Mouse (Mus musculus) CD4-positive, CD25-positive, alpha-beta regulatory T cell, adult 2 months (primary cell): ENCODE measurements at regions not wholly inside any gene's neighbourhood (a gene's known extent, or its start where the extent isn't known, plus 50 kb on each side); places are given as distances from the start of the nearest gene placed in this dataset.

ENCODE experiments used
- DNase-seq: peaks from one replicate; pipeline ENCODE4 v3.0.0-alpha.2; 2012; ENCODE audit warnings: low read depth, low spot score

DNA sequence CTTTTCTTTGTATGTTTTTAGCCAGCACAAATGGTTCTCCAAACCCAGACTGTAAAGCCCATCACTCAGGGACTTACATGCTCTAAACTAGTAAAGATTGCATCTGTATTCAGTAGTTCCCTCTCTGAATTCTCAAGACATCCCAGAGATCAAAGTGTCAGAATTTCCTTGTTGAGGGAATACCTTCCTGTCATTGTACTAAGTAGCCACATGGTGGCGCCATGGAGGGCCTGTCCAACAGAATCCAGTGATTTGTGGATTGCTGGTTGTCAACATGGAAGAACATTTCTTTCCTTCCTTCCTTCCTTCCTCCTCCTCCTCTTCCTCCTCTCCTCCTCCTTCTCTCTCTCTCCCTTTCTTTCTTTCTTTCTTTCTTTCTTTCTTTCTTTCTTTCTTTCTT, 93.6 kb upstream of the Trpm1 start:
- DNase-seq = peak; percentile 73

DNA sequence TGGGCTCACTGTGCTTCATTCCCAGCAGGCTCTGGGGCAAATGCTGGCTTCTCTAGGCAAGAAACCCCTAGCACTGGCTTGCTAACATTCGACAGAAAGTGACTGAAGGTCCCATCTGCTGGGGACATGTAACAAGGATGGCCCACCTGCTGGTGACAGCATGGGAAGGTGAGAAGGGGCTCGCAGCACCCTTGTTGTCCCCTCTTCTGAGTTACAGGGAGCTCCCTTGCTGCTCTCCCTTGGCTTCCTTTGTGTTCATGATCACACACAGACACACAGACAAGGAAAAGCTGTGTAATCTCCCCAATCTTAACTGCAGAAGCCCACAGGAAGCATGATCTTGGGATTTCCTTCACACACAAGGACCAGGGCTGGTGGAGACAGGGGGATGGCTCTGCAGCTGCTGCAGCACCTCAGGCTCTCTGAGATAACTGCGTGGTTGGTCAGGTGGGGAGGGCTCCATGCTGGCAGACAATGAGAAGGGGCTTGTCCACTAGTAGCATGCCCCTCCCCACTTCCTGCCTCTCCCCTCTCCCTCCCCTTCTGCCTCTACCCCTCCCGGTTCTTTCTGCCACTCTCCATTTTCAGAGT, 95.3 kb upstream of the Trpm1 start:
- peak; percentile 40 for DNase-seq

DNA sequence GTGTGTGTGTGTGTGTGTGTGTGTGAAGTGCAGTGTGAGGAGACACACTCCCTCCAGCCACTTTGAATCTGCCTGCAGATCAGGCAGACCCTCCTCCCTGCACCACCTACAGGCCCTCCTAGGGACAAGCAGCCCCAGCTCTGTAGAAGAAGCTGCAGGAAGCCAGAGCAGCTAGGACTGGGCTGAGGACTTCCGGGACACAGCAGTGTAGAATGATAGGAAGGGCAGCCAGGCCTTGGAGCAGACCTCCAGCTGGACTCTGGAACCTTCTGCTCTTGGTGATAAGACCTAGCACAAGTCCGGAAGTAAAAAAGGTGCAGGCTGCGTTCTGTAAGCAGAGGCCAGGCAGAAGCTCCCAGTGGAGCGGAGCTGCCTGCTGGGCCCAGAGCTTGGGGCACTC, 95.8 kb upstream of the Trpm1 start:
- DNase-seq = peak; percentile 75

DNA sequence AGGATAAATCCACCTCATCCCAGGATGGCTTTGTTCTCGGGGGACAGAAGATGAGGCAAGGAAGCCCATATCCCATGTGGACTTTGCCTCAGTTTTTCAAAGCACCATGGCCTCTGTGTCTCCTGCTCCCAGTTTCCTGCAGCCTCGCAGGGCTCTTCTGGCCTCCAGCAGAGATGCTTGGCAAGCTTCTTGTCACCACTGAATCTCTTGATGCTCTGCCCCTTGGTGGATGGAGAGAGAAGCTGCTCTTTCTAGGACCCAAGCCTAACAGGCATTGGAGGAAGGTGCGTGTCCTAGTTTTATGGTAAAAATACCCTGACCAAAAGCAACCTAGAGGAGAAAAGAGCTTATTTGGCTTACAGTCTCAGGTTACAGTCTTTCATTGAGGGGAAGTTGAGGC, 97.1 kb upstream of the Trpm1 start:
- no peak for DNase-seq

DNA sequence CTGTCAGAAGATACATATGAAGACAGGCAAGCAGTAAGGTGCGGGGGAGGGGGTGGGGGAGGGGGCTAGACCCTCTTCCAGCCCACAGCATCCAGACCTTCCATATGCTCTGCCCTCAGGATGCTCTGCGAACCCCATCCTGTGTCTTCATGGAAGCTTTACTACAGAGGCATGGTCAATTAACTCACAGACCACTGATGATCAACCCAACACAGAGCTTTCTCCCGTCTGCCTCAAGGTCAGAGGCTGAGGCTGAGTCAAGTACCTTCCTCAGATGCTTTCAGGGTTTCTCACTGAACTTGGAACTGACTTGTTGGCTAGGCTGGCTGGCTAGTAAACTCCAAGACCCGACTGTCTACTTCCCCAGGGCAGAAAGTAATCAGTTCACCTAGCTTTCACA, 98.6 kb upstream of the Trpm1 start:
- DNase-seq = no peak

DNA sequence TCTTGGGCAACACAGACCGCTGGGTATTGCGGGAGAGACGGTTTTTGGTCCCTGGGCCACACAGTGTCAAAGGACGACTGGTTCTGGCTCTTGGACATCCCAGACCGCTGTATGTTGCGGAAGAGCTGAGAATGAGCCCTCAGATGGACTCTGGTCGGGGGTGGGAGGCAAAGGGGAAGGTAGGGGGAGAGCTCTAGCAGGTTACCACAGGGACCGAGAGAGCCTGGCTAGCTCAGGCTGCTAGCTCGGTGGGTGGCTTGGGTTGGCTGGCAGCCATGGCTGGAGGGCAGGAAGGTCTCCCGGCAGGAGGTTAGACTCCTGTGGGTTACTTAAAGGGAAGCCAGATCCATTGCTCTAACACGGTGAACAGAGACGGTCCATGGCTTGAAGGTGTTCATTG, 99.9 kb upstream of the Trpm1 start:
- DNase-seq = no peak

DNA sequence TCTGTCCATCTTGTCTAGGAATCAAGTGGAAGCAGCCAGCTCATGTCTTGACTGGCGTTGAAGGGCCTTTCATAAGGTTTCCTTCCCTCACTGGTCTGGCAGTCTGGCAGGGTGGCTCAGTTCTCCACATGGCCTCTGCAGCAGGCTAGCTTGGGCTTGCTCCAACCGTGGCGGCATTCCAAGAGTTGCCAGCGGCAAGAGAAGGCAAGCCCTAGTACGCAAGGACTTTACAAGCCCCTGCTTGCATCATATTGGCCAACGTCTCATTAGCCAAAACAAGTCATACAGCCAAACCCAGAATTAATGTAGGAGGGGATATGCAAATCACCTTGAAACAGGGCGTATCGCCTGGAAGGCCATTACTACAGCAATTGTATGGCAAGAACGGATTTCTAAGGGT, 101.2 kb upstream of the Trpm1 start:
- no peak for DNase-seq

DNA sequence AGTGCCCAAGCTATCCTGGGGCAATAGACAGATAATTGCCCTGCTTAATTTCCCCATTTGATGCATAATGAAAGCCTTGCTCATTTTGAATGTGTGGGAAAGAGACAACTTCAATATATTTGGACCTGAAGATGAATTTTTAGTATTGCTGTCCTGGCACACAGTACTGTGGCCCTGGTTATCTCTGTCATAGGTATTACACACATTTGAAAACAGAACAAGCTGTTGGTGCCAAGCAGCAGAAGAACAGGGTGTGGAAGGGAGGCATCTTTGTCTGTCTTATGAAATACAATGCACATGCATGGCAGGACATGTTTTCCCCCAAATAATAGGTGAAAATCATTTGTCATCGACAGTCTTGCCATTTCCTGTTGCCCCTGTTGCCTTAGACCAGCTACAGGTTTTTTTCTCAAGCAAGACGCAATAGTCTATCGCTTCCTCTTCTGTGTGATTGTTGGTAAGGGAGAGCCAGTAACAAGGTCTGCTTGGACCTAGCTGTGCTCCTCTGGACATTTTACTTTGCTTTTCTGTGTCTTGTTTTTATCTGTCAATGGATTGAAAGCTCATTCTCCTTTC, 102.7 kb upstream of the Trpm1 start:
- DNase-seq = no peak

DNA sequence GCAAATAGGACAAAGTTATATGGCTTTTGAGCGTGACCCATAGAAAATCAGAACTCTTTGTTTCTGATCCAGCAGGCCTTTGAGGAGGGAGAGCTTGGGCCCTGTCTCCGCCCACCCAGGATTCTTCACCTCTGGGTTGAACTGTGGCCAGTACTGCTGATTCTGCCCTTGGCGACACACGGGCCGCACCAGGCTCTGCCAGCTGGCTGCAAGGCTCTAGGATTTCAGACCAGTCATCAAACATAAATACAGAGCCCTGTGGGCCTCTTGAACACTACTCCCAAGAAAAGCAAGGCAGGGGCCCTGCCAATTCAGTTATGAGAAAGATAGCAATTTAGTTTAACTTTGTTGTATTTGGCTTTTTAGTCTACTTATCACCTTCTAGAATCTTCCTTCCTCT, 103.4 kb upstream of the Trpm1 start:
- no peak for DNase-seq

DNA sequence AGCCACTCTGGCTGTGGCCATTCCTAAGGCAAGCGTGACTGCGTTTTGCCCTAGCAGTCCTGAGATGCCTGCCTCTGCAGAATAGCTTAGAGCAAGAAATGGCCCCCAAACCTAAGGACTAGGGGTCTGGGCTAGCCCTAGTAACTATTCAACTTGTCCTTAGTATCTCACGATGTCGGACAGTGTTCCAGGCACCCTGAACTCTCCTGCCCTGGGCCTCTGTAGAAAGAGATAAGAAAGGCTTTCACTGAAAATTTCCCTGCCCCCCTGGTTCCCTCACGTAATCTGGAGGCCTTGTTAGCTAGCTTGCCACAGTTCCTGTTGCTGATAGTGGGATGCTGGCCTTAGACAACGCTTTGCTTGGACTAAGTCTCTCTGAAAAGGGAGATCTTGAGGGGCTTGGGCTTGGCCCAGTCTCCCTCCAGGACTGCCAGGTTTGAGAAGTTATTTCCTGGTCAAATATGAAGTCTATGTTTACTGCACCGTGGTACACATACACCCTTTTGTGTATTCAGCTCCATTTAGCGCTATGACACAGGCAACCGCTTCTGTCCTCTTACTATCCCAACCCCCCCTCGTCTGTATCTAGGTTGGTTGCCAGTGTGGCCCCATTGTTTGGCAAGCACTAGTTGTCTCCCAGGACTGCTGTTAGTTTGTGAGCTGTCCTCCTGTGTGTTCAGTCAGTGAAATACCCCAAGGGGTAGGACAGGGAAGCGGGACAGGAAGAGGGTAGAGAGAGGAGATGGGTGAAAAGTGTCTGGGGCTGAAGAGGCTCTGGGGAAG, 104.3 kb upstream of the Trpm1 start:
- peak; percentile 35 for DNase-seq

DNA sequence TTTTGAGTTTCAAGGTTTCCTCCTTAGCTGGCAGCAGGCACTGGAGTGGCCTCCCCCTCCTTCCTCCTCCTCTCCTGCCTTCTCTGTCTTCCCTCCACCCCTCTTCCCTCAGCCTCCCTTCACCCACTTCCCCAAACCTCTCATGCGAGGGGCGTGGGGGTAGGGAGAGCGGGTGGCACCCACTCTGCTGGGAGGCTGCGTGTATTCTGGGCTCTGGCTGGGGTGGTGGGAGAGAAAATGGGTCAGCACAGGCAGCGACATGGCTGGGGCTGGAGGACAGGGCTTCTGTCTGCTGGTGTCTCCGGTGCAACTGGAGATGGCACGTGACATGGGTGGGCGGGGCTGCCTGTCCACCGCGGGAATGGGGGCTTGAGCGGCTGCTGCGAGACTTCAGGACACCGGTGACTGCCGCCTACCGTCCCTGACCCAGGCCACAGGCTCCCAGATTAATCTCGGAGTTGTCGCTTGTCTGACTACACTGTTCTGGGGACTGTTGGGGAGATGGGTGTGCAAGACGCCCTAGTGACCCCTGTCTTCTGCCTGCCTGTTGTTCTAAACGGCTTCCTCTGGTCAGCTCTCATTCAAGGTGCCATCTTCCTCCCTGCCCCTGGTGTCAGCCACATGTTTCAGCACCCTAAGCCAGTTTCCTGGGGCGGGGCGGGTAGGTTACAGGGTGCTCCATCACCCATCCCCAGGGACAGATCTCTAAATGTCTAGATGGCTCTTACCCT, 105.0 kb upstream of the Trpm1 start:
- peak; percentile 67 for DNase-seq

DNA sequence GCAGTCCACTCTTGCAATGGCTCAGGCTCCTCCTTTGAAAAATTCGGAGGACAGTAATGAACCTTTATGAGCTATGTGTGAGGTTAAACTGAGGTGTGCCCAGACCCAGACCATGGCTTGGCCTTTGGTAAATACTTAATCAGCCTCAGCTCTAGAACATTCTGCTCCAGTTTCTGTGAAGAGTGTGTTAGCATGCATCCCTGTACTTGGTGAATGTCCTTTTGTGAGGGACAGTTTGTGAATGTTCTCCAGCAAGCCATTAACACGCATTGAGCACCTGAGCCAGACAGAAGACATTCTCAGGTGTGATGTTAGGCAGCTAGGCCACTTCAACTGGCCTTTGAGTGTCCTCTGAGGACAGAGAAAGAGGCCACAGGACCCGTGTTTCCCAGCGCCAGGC, 105.8 kb upstream of the Trpm1 start:
- DNase-seq = no peak

DNA sequence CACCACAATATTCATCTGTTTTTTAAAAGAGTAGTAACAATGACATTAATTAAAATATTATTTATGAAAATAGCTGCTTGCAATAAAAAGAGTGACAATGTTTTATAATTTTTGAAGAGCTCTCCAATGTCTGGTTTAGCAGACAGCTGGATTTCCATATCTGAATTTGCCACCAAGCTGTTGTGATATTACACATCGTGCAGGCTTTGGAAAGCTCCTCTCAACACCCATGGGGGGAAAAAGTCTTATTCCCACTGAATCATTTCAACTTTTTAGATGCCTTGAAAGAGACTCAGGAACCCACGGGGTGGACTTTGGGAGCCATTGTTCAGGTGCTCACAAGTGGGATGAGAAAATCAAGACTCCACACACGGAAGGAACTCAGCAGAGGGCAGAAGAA, 106.6 kb upstream of the Klf13 start:
- DNase-seq = no peak

DNA sequence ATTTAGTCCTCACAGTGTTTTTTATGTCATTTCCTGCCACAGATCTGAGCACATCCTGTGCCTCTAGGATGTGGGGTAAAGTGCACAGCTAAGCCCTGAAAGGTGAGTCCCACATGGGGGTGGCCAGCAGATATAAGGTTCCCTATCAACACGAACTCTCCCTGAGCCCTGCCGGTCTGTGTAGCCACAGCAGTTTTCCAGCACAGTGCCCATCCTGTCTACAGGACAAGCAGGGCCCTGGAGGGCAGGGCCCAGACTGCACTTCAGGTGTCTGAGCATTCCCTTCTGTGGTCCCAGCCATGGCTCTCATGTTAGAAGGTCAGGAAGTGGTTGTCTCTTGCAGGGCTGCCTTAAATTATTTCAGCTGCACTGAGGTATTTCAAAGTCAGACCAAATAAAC, 104.3 kb upstream of the Klf13 start:
- DNase-seq = peak; percentile 76

DNA sequence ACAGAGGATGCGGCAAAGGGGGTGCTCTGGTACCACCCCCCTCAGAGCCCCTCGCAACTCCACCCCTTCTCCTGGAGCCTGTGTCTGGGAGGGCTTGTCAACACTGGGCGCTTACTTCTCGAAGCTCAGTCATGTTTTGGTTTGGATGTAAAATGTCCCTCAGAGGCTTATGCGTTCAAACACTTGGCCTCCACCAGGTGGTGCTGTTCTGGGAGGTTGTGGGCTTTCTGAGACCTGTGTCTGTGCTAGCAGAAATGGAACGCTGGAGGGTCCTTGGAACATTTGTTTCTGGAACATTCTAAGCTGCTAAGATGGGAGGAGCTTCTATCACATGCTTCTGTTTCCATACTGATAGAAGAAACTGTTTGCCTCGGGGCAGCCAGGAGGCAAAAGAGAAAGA, 102.6 kb upstream of the Klf13 start:
- DNase-seq = peak; percentile 36

DNA sequence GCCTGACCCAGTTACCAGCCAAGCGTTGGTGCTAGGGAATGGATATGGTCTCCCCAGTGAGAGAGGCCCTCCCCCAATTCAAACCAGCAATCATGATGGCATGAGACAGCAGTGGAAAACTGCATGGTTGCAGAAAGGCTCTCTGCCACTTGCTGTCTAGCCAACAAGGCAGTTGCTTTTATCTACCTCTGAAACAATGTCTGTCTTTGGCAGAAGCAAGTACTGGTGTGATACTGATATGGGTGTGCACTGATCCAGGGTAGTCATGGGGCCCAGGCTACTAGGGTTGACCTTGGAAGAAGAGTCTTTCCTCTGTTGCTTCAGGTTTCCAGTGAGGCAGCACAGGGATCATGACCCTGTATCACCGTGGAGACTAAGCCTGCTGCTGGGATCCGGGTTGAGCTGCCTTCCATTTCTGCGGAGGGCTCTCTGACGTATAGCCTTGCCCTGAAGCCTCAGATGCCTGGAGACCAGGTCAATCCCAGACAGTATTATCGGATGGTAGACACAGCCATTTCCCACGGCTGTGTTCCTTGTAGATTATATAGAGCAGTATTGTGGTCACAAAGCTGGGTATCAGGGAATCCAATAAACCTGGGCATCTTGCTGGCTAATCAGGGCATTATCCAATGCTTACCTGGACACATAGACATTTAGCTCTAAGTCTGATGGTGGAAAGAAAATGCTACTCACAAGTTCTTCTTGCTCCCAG, 101.5 kb upstream of the Klf13 start:
- DNase-seq = no peak

DNA sequence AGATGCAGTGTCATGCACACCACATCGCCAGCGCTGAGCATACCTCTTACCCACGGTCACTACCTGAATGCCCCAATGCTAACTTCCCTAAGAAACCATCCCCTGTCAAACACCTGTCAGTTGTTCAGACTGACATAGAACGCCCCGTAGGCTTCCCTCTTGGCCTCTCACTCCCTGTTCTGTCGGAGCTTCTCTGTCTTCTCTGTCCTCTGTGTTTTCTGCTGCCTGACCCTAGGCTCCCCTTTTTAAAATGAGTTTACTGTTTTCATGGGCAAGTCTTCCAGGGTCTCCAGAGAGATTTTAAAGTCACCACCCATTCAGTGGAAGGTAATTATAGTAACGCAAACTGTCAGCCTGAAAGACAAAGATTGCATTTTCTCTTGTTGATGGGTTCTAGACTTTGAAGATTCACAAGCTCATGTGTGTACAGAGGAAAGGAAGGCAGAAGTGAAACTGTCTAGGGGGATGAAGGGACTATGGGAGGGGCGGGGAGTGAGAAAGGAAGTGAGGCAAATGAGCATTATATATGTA, 99.1 kb upstream of the Klf13 start:
- peak; percentile 64 for DNase-seq

DNA sequence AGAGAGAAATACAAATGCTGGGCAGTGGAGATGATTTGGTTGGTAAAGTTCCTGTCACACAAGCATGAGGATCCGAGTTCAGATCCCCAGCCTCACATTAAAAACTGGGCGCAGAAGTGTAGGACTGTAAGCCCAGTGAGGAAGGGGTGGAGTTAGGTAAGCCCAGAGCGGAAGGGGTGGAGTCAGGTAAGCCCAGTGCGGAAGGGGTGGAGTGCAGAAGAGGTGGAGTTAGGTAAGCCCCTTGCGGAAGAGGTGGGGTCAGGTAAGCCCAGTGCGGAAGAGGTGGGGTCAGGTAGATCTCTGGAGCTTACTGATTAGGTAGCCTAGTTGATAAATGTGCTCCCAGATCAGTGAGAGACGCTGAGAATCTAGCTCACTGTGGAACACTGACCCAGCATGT, 97.4 kb upstream of the Klf13 start:
- DNase-seq = no peak

DNA sequence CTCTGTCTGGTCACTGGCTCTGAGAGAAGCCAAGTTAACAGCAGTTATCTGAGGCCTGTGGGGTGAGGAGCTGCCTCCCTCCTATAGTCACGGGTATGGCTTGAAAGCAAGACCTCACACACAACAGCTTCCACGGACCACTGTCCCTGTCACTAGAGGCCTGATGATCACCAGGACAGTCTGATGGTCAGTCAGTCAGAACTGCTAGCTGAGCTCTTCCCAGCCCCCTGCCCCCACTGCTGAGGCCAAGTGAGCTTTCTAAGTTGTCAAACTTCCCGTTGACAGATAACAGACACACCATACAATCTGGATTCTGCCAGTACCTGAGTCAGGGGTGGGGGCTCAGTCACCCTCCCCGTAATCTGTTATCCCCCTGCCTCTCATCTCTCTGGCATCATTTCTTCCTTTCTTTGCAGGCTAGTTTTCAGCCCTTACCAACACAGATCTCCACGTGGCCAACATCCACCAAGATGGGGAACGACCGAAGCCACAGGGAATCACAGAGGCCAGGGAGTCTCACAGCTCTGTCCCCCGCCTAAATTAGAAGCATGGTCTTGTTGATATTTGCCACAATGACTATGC, 96.4 kb upstream of the Klf13 start:
- no peak for DNase-seq

DNA sequence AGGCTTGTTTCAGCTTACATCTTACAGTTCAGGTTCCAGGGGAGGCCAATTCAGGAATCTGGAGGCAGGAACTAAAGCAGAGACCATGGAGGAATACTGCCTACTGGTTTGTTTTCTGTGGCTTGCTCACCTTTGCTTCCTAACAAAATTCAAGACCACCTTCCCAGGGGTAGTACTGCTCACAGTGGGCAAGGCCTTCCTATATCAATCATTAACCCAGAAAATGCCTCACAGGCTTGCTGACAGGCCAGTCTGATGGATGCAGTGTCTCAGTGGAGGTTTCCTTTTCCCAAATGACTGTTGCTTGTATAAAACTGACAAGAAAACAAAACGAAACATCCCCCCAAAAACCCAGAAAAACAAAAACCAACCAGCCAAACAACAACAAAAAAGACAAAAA, 95.8 kb upstream of the Klf13 start:
- DNase-seq = no peak

DNA sequence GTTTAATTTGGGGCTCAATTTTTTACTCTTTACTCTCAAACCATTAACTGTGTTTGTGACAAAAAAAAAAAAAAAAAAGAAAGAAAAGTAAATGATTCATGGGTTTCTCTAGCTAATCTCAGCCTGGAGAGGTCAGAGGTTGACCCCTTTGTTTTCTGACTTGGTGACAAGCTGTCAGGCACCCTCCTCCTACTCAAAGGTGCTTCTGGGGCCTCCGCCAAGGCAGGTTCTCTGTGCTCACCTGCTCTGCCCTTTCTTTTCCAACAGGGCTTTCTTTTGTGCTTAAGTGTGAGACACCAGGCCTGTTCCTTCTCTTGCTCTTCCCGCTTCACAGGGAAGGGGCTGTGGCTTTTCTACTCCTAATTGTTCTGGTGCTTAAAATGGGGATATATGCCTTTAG, 94.7 kb upstream of the Klf13 start:
- no peak for DNase-seq
